28 mouse cellular contexts compared by ENCODE assay signal in genomic region chr7:135710702-135711101, GRCm38 (mm10).
"Had no signal": no experiment of that assay in that cellular context is flagged by ENCODE, and none has a peak within 500 bp of the region (broad histone marks: within the 10 kb centered on the region; RNA-seq: fewer than 3 reads in every experiment).

No protein-coding gene starts in this region.

- H3K9me3 ChIP-seq: limb, embryonic 10.5 days; limb, embryonic 12.5 days; limb, embryonic 13.5 days; limb, embryonic 15.5 days; liver, embryonic 12.5 days; liver, embryonic 13.5 days; lung, embryonic 15.5 days; megakaryocyte, embryonic 14.5 days; midbrain, embryonic 12.5 days; midbrain, embryonic 13.5 days; midbrain, embryonic 15.5 days; neural tube, embryonic 12.5 days; neural tube, embryonic 13.5 days had no signal

- DNase-seq: left cerebral cortex, postnatal 4 days; liver, embryonic 13.5 days; liver, postnatal 0 days; lung, adult 18-20 months; lung, adult 2 months; lung, embryonic 14.5 days; lung, postnatal 14 days; lung, postnatal 36 days; lung, postnatal 4 days; midbrain, embryonic 14.5 days had no signal

- H3K36me3 ChIP-seq: midbrain, embryonic 15.5 days had no signal

- H3K27me3 ChIP-seq: limb, embryonic 12.5 days; limb, embryonic 13.5 days; limb, embryonic 15.5 days; liver, embryonic 12.5 days; liver, embryonic 13.5 days; lung, embryonic 15.5 days; megakaryocyte, embryonic 14.5 days; midbrain, embryonic 12.5 days; midbrain, embryonic 13.5 days; midbrain, embryonic 15.5 days; neural tube, embryonic 12.5 days; neural tube, embryonic 13.5 days had no signal

- H3K4me3 ChIP-seq: left cerebral cortex, adult 2 months; limb, embryonic 10.5 days; limb, embryonic 12.5 days; limb, embryonic 13.5 days; limb, embryonic 15.5 days; liver, embryonic 12.5 days; liver, embryonic 13.5 days; lung, embryonic 15.5 days; megakaryocyte, embryonic 14.5 days; midbrain, embryonic 12.5 days; midbrain, embryonic 13.5 days; midbrain, embryonic 15.5 days; myocyte; neural tube, embryonic 12.5 days; neural tube, embryonic 13.5 days had no signal

- ATAC-seq: liver, embryonic 12.5 days; liver, postnatal 0 days; midbrain, embryonic 13.5 days; midbrain, embryonic 15.5 days; midbrain, embryonic 16.5 days had no signal

- H3K27ac ChIP-seq: left cerebral cortex, adult 2 months; limb, embryonic 10.5 days; limb, embryonic 12.5 days; limb, embryonic 13.5 days; limb, embryonic 15.5 days; liver, embryonic 12.5 days; liver, embryonic 13.5 days; liver, embryonic 14.5 days; lung, embryonic 15.5 days; midbrain, embryonic 12.5 days; midbrain, embryonic 13.5 days; midbrain, embryonic 15.5 days; neural tube, embryonic 12.5 days; neural tube, embryonic 13.5 days had no signal

- H3K4me2 ChIP-seq: limb, embryonic 12.5 days; limb, embryonic 13.5 days; limb, embryonic 15.5 days; liver, embryonic 11.5 days; liver, embryonic 12.5 days; liver, embryonic 13.5 days; lung, embryonic 14.5 days; lung, embryonic 15.5 days; midbrain, embryonic 11.5 days; midbrain, embryonic 12.5 days; midbrain, embryonic 13.5 days; midbrain, embryonic 15.5 days; neural tube, embryonic 12.5 days; neural tube, embryonic 13.5 days had no signal

- H3K9ac ChIP-seq: limb, embryonic 12.5 days; limb, embryonic 13.5 days; limb, embryonic 15.5 days; liver, embryonic 13.5 days; liver, embryonic 14.5 days; liver, postnatal 0 days; lung, embryonic 14.5 days; lung, embryonic 15.5 days; midbrain, embryonic 12.5 days; midbrain, embryonic 13.5 days; midbrain, embryonic 15.5 days; neural tube, embryonic 12.5 days; neural tube, embryonic 13.5 days had no signal
